Mouse (Mus musculus) E14TG2a.4 (cell line): ENCODE measurements around the gene Dpyd.
A peak's percentile ranks its signal among the peaks of the same experiment; 100 is the strongest.

Experiments
- CTCF ChIP-seq: conservative IDR thresholded peaks from 2 replicates; pipeline ENCODE4 v1.5.1; 2014; ENCODE audit warnings: low read length
- NANOG ChIP-seq: IDR thresholded peaks from 2 replicates; pipeline ENCODE4 v1.6.1; 2014; ENCODE audit warnings: borderline replicate concordance, low read length, mixed read lengths
- POU5F1 ChIP-seq: IDR thresholded peaks from 2 replicates; pipeline ENCODE4 v1.6.1; 2014; ENCODE audit warnings: low read length, borderline replicate concordance

- TF ChIP-seq CTCF, result no peak
- no peak for TF ChIP-seq POU5F1
- TF ChIP-seq NANOG, result peak; percentile 68
These were observed 533.4 kb downstream of the Dpyd start for GRCm38 (mm10) chr3:119095223-119095886.
